Comparison of ENCODE assay signal across 8 mouse cellular contexts in genomic region chr10:43021512-43022116, GRCm38 (mm10).
DNase-seq lines count a peak whose midpoint lies in the region; ATAC-seq and TF ChIP-seq lines count a peak whose summit lies in the region.

No protein-coding gene starts in this region.

- peak overlapping the region; percentile 57; the same call in 1 of the 2 replicates for H3K4me3 ChIP-seq in liver, adult 2 months (ENCODE audit: insufficient read depth, low read depth, low read length)
- H3K4me3 ChIP-seq in embryonic facial prominence, embryonic 13.5 days, result peak overlapping the region; percentile 56
- H3K4me3 ChIP-seq in hindbrain, embryonic 11.5 days (ENCODE audit: low read depth, low read length), result peak overlapping the region; percentile 48
- peak overlapping the region; percentile 50 for H3K4me3 ChIP-seq in liver, embryonic 16.5 days (ENCODE audit: low read depth, low read length)

- H3K9me3 ChIP-seq in embryonic facial prominence, embryonic 13.5 days, result no peaks in the 10 kb centered on the region
- H3K9me3 ChIP-seq in hindbrain, embryonic 11.5 days (ENCODE audit: control insufficient read depth, low read length), result no peaks in the 10 kb centered on the region
- no peaks in the 10 kb centered on the region for H3K9me3 ChIP-seq in liver, embryonic 16.5 days (replicated peaks; ENCODE audit: control insufficient read depth, low read length)

- 0 out of 2 replicates have a peak overlapping the region, but pooled peaks have one; percentile 39 for H3K9ac ChIP-seq in liver, adult 2 months (ENCODE audit: low read depth, low read length)
- H3K9ac ChIP-seq in embryonic facial prominence, embryonic 13.5 days, result peak overlapping the region; percentile 71
- peak overlapping the region; percentile 63 for H3K9ac ChIP-seq in hindbrain, embryonic 11.5 days (ENCODE audit: low read depth, low read length)
- no peak overlapping the region for H3K9ac ChIP-seq in liver, embryonic 16.5 days (ENCODE audit: low read depth, low read length)

- TF ChIP-seq POLR2A in liver, adult 2 months (IDR thresholded peaks at IDR 0.05; ENCODE audit: extremely low read depth, insufficient read depth, low read length), result no peak

- H3K4me1 ChIP-seq in liver, adult 2 months (ENCODE audit: control insufficient read depth, insufficient read depth, low read length), result no peaks in the 10 kb centered on the region
- peaks cover 18% of the 10 kb centered on the region for H3K4me1 ChIP-seq in embryonic facial prominence, embryonic 13.5 days
- H3K4me1 ChIP-seq in hindbrain, embryonic 11.5 days (replicated peaks; ENCODE audit: control insufficient read depth, insufficient read depth, low read length), result peaks cover 15% of the 10 kb centered on the region
- no peaks in the 10 kb centered on the region; the same call in none of the 2 replicates for H3K4me1 ChIP-seq in liver, embryonic 16.5 days (ENCODE audit: control insufficient read depth, low read depth, low read length)

- H3K27ac ChIP-seq in liver, adult 2 months (replicated peaks; ENCODE audit: insufficient read depth, low read depth, low read length), result no peak overlapping the region
- H3K27ac ChIP-seq in embryonic facial prominence, embryonic 13.5 days, result no peak overlapping the region
- no peak overlapping the region for H3K27ac ChIP-seq in hindbrain, embryonic 11.5 days (ENCODE audit: low read depth, low read length)
- no peak overlapping the region for H3K27ac ChIP-seq in liver, embryonic 16.5 days (ENCODE audit: low read length)

- ATAC-seq in embryonic facial prominence, embryonic 13.5 days (ENCODE audit: insufficient number of reproducible peaks, insufficient read depth, low FRiP score, low TSS enrichment, low read depth), result peak; percentile 56; the same call in 1 of the 2 replicates
- ATAC-seq in hindbrain, embryonic 11.5 days (ENCODE audit: low FRiP score), result peak; percentile 76
- ATAC-seq in liver, embryonic 16.5 days (ENCODE audit: low read depth), result no peak
- no peak for ATAC-seq in erythroblast, adult 5-6 weeks (replicated peaks; ENCODE audit: low FRiP score, poor library complexity, severe bottlenecking)

- peak overlapping the region; percentile 99 for H3K4me2 ChIP-seq in embryonic facial prominence, embryonic 13.5 days
- H3K4me2 ChIP-seq in hindbrain, embryonic 11.5 days (replicated peaks; ENCODE audit: low read depth, low read length), result peak overlapping the region; percentile 99
- H3K4me2 ChIP-seq in liver, embryonic 16.5 days (ENCODE audit: low read depth, low read length), result peak overlapping the region; percentile 57

- peaks cover 18% of the 10 kb centered on the region for H3K27me3 ChIP-seq in liver, adult 2 months (ENCODE audit: control insufficient read depth, insufficient read depth, low read length)
- H3K27me3 ChIP-seq in embryonic facial prominence, embryonic 13.5 days, result peaks cover 47% of the 10 kb centered on the region
- peaks cover 23% of the 10 kb centered on the region for H3K27me3 ChIP-seq in hindbrain, embryonic 11.5 days (ENCODE audit: control insufficient read depth, insufficient read depth, low read length)
- peaks cover 45% of the 10 kb centered on the region for H3K27me3 ChIP-seq in liver, embryonic 16.5 days (ENCODE audit: control insufficient read depth, insufficient read depth, low read depth, low read length)

- under 1% methylated on average over 66 of the region's 69 CpGs for WGBS in liver, adult 2 months
- WGBS in embryonic facial prominence, embryonic 13.5 days, result under 1% methylated on average over 62 of the region's 69 CpGs
- WGBS in hindbrain, embryonic 11.5 days, result under 1% methylated on average over 59 of the region's 69 CpGs
- WGBS in liver, embryonic 16.5 days (ENCODE audit: insufficient replicate concordance), result under 1% methylated on average over 59 of the region's 69 CpGs

- TF ChIP-seq CTCF in liver, adult 2 months (IDR thresholded peaks at IDR 0.05; ENCODE audit: low read depth, low read length), result no peak

- no peaks in the 10 kb centered on the region for H3K79me2 ChIP-seq in liver, adult 2 months (ENCODE audit: control insufficient read depth, insufficient read depth, low read length)

- H3K36me3 ChIP-seq in liver, adult 2 months (ENCODE audit: control insufficient read depth, insufficient read depth, low read length), result no peaks in the 10 kb centered on the region
- no peaks in the 10 kb centered on the region for H3K36me3 ChIP-seq in embryonic facial prominence, embryonic 13.5 days
- H3K36me3 ChIP-seq in hindbrain, embryonic 11.5 days (ENCODE audit: control insufficient read depth, insufficient read depth, low read length), result no peaks in the 10 kb centered on the region
- H3K36me3 ChIP-seq in liver, embryonic 16.5 days (ENCODE audit: control insufficient read depth, insufficient read depth), result no peaks in the 10 kb centered on the region

- DNase-seq in liver, adult 2 months (ENCODE audit: extremely low read depth, low read depth, low spot score), result no peak
- DNase-seq in liver, result no peak
- peak; percentile 72 for DNase-seq in brain, adult 2 months (ENCODE audit: low read depth, low spot score)
- peak; percentile 70 for DNase-seq in hindbrain, embryonic 11.5 days (ENCODE audit: low spot score)
- no peak for DNase-seq in spleen, postnatal 14 days (ENCODE audit: low spot score in 2 of 2)

Comparison
In these comparisons a context has a peak if more than half of its experiments do, and no peak if none do; other contexts are left out.
1. DNase-seq: peak in brain, adult 2 months (single experiment) and hindbrain, embryonic 11.5 days (single experiment); none in liver, adult 2 months (single experiment), liver (single experiment) and spleen, postnatal 14 days (0 of 2).
2. ATAC-seq: peak in embryonic facial prominence, embryonic 13.5 days (single experiment) and hindbrain, embryonic 11.5 days (single experiment); none in liver, embryonic 16.5 days (single experiment) and erythroblast, adult 5-6 weeks (single experiment).
3. Peak in every context shown above with its lines, with median percentiles within 50 percentile points of each other: H3K4me3 ChIP-seq and H3K4me2 ChIP-seq.